Mouse (Mus musculus) gastrocnemius, postnatal 25 days (tissue): ENCODE results near the gene Plbd2. TPM values are rescaled to one million over a fixed set of nuclear protein-coding genes. Genes with fewer than 3 reads are reported as not detected.

Experiments
- DNase-seq: peaks from one replicate; pipeline ENCODE4 v3.0.0; 2022
- total RNA-seq, 2 experiments: library from RNA; stranded (reverse); gene quantifications; 1 replicate in 1 of 2; 2 replicates in 1 of 2; pipeline ENCODE4 v1.2.3; 2021

Gene Plbd2
- total RNA-seq, 2 experiments from 2014 or later, result 29.1 to 32.6 TPM

GRCm38 (mm10) chr5:120473361-120473760 lies 30.1 kb downstream of the Plbd2 start:
- no peak for DNase-seq

GRCm38 (mm10) chr5:120472770-120473169 lies 30.7 kb downstream of the Plbd2 start, which contains the start of gene Sdsl:
Gene Sdsl (minus strand): TSS chr5:120472810.
- no peak for DNase-seq

- DNase-seq, result no peak
Measured at GRCm38 (mm10) chr5:120471538-120471937, 31.9 kb downstream of the Plbd2 start.

GRCm38 (mm10) chr5:120468830-120469229 lies 34.6 kb downstream of the Plbd2 start:
- DNase-seq, result no peak

- DNase-seq, result no peak
Measured at GRCm38 (mm10) chr5:120468336-120468735, 35.1 kb downstream of the Plbd2 start.

GRCm38 (mm10) chr5:120467026-120467425 lies 36.4 kb downstream of the Plbd2 start:
- DNase-seq, result no peak

- DNase-seq, result no peak
Measured at GRCm38 (mm10) chr5:120465860-120466259, 37.6 kb downstream of the Plbd2 start.

- no peak for DNase-seq
Measured at GRCm38 (mm10) chr5:120465062-120465461, 38.4 kb downstream of the Plbd2 start.

GRCm38 (mm10) chr5:120464321-120464720 lies 39.1 kb downstream of the Plbd2 start:
- no peak for DNase-seq

GRCm38 (mm10) chr5:120461902-120462301 lies 41.5 kb downstream of the Plbd2 start:
- no peak for DNase-seq

GRCm38 (mm10) chr5:120459133-120459532 lies 44.3 kb downstream of the Plbd2 start:
- no peak for DNase-seq

GRCm38 (mm10) chr5:120457628-120458027 lies 45.8 kb downstream of the Plbd2 start:
- no peak for DNase-seq

- DNase-seq, result no peak
Measured at GRCm38 (mm10) chr5:120456841-120457554, 46.4 kb downstream of the Plbd2 start.

GRCm38 (mm10) chr5:120456253-120456652 lies 47.2 kb downstream of the Plbd2 start:
- no peak for DNase-seq

- no peak for DNase-seq
Measured at GRCm38 (mm10) chr5:120454756-120455337, 48.6 kb downstream of the Plbd2 start.

GRCm38 (mm10) chr5:120447305-120447704 lies 56.1 kb downstream of the Plbd2 start:
- no peak for DNase-seq

GRCm38 (mm10) chr5:120440733-120441132 lies 62.7 kb downstream of the Plbd2 start:
- DNase-seq, result peak; percentile 55

- DNase-seq, result no peak
Measured at GRCm38 (mm10) chr5:120439887-120440670, 63.3 kb downstream of the Plbd2 start.

GRCm38 (mm10) chr5:120438991-120439710 lies 64.3 kb downstream of the Plbd2 start:
- no peak for DNase-seq

- DNase-seq, result no peak
Measured at GRCm38 (mm10) chr5:120438469-120438868, 65.0 kb downstream of the Plbd2 start.

GRCm38 (mm10) chr5:120437986-120438385 lies 65.4 kb downstream of the Plbd2 start:
- DNase-seq, result no peak

GRCm38 (mm10) chr5:120437539-120437938 lies 65.9 kb downstream of the Plbd2 start:
- no peak for DNase-seq
